Mouse (Mus musculus): ENCODE data around the gene Nans. TPM values are rescaled to one million over a fixed set of nuclear protein-coding genes. Genes with fewer than 3 reads are reported as not detected.

Nans gene
- total RNA-seq, 1 experiment: 75.4 TPM

DNA sequence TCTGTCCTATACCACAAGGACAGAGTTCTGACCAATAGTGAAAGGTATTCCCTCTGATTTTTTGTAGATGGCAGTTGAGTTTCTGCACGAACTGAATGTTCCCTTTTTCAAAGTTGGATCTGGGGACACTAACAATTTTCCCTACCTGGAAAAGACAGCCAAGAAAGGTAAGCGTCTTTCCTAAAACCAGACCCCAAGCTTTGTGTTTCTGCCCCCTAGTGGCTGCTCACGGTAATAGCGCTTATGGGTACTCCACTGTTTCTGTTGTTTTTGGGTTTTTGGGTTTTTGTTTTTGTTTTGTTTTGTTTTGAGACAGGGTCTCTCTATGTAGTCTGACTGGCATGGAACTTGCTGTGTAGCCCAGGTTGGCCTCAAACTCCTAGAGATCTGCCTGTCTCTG lies 9.9 kb downstream of the Nans start:
- in situ Hi-C loops (cut with MboI; ENCODE audit: low sequenced_read_pairs in 2 of 2, unreplicated experiment in 2 of 2): no loop called here
- H3K27ac ChIP-seq (ENCODE audit: insufficient read depth, low read depth, low read length, poor library complexity, severe bottlenecking): no peak overlapping the region
- H3K9me3 ChIP-seq (ENCODE audit: control insufficient read depth, insufficient read depth, low read depth, low read length): no peaks in the 10 kb centered on the region
- peaks cover 0 to 2% of the 10 kb centered on the region in 2 experiments; a peak in 1 of 4 replicates for H3K4me1 ChIP-seq (ENCODE audit: control insufficient read depth in 2 of 2, insufficient read depth in 2 of 2, low read length in 2 of 2, poor library complexity in 1 of 2)
- peaks cover 43% of the 10 kb centered on the region for H3K36me3 ChIP-seq (ENCODE audit: control insufficient read depth, insufficient read depth, low read length, poor library complexity, severe bottlenecking)
- no peak for DNase-seq (ENCODE audit: low read depth, low spot score)
- TF ChIP-seq MAFK (IDR thresholded peaks at IDR 0.05; ENCODE audit: insufficient read depth, low read depth, low read length): no peak
- TF ChIP-seq ZNF384 (IDR thresholded peaks at IDR 0.05; ENCODE audit: low read depth, low read length): no peak
- no peak for TF ChIP-seq ZC3H11A (IDR thresholded peaks at IDR 0.05; ENCODE audit: borderline replicate concordance, low read depth, low read length)
- no peak for TF ChIP-seq CHD2 (IDR thresholded peaks at IDR 0.05; ENCODE audit: low read depth, low read length)
- no peak for TF ChIP-seq HCFC1 (IDR thresholded peaks at IDR 0.05; ENCODE audit: borderline replicate concordance, insufficient read depth, low read length)
- no peak overlapping the region for H3K4me3 ChIP-seq (ENCODE audit: insufficient read depth in 1 of 2, low read depth in 1 of 2, low read length in 2 of 2, poor library complexity in 1 of 2, severe bottlenecking in 1 of 2)
- no peak overlapping the region for H3K9ac ChIP-seq (ENCODE audit: insufficient read depth, low read depth, low read length, poor library complexity, severe bottlenecking)

DNA sequence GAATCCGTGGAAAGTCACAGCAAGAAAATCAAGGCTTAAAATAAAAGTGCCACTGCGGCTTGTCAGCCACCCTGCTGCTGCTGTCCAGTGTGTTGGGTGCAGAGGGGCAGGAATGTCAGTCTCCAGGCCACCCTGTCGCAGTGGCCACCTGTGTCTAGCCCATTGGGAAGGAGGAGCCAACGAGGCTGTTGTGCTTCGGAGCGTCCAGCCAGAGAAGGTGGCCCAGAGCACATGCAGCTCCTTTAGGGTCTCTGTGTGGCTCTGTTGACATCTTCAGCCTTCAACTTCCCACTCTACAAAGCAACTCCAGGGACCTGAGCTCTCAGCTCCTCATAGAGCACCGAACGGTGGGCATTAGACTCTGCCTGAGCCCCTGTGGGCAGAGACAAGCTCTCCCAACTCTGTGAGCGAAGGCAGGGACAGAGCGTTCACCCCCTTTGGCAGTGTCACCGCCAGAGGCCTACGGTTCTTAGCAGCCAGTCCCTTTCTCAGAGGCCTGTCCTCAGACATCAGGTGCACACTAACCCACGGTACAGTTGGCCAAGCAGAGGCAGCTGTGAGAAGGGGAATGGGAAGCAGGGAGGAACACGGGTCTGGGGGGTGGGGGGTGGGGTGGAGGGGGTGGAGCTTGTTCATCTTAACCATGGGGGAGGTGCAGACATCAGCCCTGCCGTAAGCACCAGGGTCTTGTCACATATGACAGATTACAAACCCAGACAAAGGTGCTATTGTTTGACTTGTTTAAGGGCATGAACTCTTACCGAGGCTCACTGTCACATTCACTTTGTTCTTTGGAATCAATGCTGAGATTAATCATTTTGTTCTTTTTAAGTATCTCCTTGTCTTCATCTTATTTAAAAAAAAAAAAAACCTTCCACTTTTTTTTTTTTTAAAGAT lies 13.8 kb downstream of the Nans start:
- TF ChIP-seq HCFC1 (IDR thresholded peaks at IDR 0.05; ENCODE audit: borderline replicate concordance, insufficient read depth, low read length) (no peak), CHD2 (IDR thresholded peaks at IDR 0.05; ENCODE audit: low read depth, low read length) (no peak), ZC3H11A (IDR thresholded peaks at IDR 0.05; ENCODE audit: borderline replicate concordance, low read depth, low read length) (no peak), ZNF384 (IDR thresholded peaks at IDR 0.05; ENCODE audit: low read depth, low read length) (no peak), MAFK (IDR thresholded peaks at IDR 0.05; ENCODE audit: insufficient read depth, low read depth, low read length) (no peak)
- Histone ChIP-seq H3K4me3 (ENCODE audit: insufficient read depth in 1 of 2, low read depth in 1 of 2, low read length in 2 of 2, poor library complexity in 1 of 2, severe bottlenecking in 1 of 2) (no peak overlapping the region), H3K27ac (ENCODE audit: insufficient read depth, low read depth, low read length, poor library complexity, severe bottlenecking) (no peak overlapping the region), H3K9ac (ENCODE audit: insufficient read depth, low read depth, low read length, poor library complexity, severe bottlenecking) (no peak overlapping the region), H3K9me3 (ENCODE audit: control insufficient read depth, insufficient read depth, low read depth, low read length) (no peaks in the 10 kb centered on the region), H3K4me1 (ENCODE audit: control insufficient read depth in 2 of 2, insufficient read depth in 2 of 2, low read length in 2 of 2, poor library complexity in 1 of 2) (peaks cover 0 to 2% of the 10 kb centered on the region in 2 experiments; a peak in 1 of 4 replicates), H3K36me3 (ENCODE audit: control insufficient read depth, insufficient read depth, low read length, poor library complexity, severe bottlenecking) (peaks cover 33% of the 10 kb centered on the region)
- DNase-seq (ENCODE audit: low read depth, low spot score): no peak
- in situ Hi-C loops (cut with MboI; ENCODE audit: low sequenced_read_pairs in 2 of 2, unreplicated experiment in 2 of 2): no loop called here

DNA sequence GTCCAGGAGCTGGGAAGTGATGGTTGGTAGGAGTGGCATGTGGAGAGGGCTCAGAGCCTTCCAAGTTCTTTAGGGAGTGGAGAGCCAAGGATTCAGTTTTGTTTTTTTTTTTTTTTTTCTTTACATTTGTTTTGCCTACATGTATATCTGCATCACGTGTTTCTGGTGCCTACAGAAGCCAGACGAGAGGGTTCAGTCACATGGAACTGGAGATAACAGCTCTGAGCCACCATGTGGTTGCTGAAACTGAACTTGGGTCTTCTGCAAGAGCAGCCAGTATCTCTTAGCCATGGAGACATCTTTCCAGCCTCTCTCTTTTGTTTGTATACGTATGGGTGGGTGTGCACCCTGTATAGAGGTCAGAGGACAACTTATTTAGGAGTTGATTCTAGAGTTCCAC lies 14.8 kb downstream of the Nans start:
- Histone ChIP-seq H3K4me1 (ENCODE audit: control insufficient read depth in 2 of 2, insufficient read depth in 2 of 2, low read length in 2 of 2, poor library complexity in 1 of 2) (peaks cover 0 to 2% of the 10 kb centered on the region in 2 experiments; a peak in 1 of 4 replicates), H3K4me3 (ENCODE audit: insufficient read depth in 1 of 2, low read depth in 1 of 2, low read length in 2 of 2, poor library complexity in 1 of 2, severe bottlenecking in 1 of 2) (no peak overlapping the region), H3K9me3 (ENCODE audit: control insufficient read depth, insufficient read depth, low read depth, low read length) (no peaks in the 10 kb centered on the region), H3K36me3 (ENCODE audit: control insufficient read depth, insufficient read depth, low read length, poor library complexity, severe bottlenecking) (peaks cover 33% of the 10 kb centered on the region), H3K9ac (ENCODE audit: insufficient read depth, low read depth, low read length, poor library complexity, severe bottlenecking) (no peak overlapping the region), H3K27ac (ENCODE audit: insufficient read depth, low read depth, low read length, poor library complexity, severe bottlenecking) (no peak overlapping the region)
- no peak for DNase-seq (ENCODE audit: low read depth, low spot score)
- TF ChIP-seq ZNF384 (IDR thresholded peaks at IDR 0.05; ENCODE audit: low read depth, low read length) (no peak), MAFK (IDR thresholded peaks at IDR 0.05; ENCODE audit: insufficient read depth, low read depth, low read length) (no peak), HCFC1 (IDR thresholded peaks at IDR 0.05; ENCODE audit: borderline replicate concordance, insufficient read depth, low read length) (no peak), ZC3H11A (IDR thresholded peaks at IDR 0.05; ENCODE audit: borderline replicate concordance, low read depth, low read length) (no peak), CHD2 (IDR thresholded peaks at IDR 0.05; ENCODE audit: low read depth, low read length) (no peak)
- in situ Hi-C loops (cut with MboI; ENCODE audit: low sequenced_read_pairs in 2 of 2, unreplicated experiment in 2 of 2): no loop called here

DNA sequence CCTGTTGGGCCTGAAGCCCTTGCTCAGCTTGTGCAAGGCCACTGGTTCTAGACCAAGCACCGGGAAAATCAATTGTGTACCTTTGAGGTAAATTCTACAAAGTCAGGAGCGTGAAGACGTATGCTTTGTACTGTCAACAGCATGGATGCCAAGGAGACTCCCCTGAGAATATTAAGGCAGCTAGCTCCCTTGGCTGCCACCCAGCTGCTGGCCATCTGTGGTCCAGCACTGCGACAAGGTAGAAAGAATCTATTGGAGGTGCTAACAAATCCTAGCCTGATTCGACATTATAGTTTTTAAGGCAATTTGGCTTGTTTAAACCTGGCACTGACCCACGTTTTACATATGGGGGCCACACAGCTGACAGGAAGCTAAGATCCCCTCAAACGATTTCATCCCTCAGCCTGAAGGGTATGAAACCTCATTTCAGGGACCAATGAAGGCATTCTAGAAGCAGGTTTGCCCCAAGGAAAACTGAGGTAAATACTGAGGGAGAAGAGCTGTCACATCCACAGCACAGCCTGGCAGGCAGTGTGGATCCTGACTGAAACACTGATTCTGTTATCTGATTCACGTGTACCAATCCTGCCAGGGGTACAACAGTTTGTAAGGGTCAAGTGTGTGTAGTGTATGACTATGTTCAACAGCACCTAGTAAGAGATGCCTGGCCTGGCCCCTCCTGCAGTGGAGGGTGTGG lies 16.5 kb downstream of the Nans start:
- Histone ChIP-seq H3K4me1 (ENCODE audit: control insufficient read depth in 2 of 2, insufficient read depth in 2 of 2, low read length in 2 of 2, poor library complexity in 1 of 2) (peaks cover 0 to 2% of the 10 kb centered on the region in 2 experiments; a peak in 1 of 4 replicates), H3K9ac (ENCODE audit: insufficient read depth, low read depth, low read length, poor library complexity, severe bottlenecking) (no peak overlapping the region), H3K9me3 (ENCODE audit: control insufficient read depth, insufficient read depth, low read depth, low read length) (no peaks in the 10 kb centered on the region), H3K4me3 (ENCODE audit: insufficient read depth in 1 of 2, low read depth in 1 of 2, low read length in 2 of 2, poor library complexity in 1 of 2, severe bottlenecking in 1 of 2) (no peak overlapping the region), H3K27ac (ENCODE audit: insufficient read depth, low read depth, low read length, poor library complexity, severe bottlenecking) (no peak overlapping the region), H3K36me3 (ENCODE audit: control insufficient read depth, insufficient read depth, low read length, poor library complexity, severe bottlenecking) (peaks cover 19% of the 10 kb centered on the region)
- in situ Hi-C loops (cut with MboI; ENCODE audit: low sequenced_read_pairs in 2 of 2, unreplicated experiment in 2 of 2): no loop called here
- DNase-seq (ENCODE audit: low read depth, low spot score): no peak
- TF ChIP-seq CHD2 (IDR thresholded peaks at IDR 0.05; ENCODE audit: low read depth, low read length): no peak
- no peak for TF ChIP-seq ZNF384 (IDR thresholded peaks at IDR 0.05; ENCODE audit: low read depth, low read length)
- no peak for TF ChIP-seq HCFC1 (IDR thresholded peaks at IDR 0.05; ENCODE audit: borderline replicate concordance, insufficient read depth, low read length)
- no peak for TF ChIP-seq MAFK (IDR thresholded peaks at IDR 0.05; ENCODE audit: insufficient read depth, low read depth, low read length)
- no peak for TF ChIP-seq ZC3H11A (IDR thresholded peaks at IDR 0.05; ENCODE audit: borderline replicate concordance, low read depth, low read length)

All from ES-E14 (cell line).